10 mouse cellular contexts compared by ENCODE assay signal in genomic region chr19:47014159-47014446, GRCm38 (mm10). TPM values are rescaled to one million over a fixed set of nuclear protein-coding genes. Genes with fewer than 3 reads are reported as not detected.
A peak's percentile ranks its signal among the peaks of the same experiment; 100 is the strongest.
DNase-seq lines count a peak whose midpoint lies in the region; ATAC-seq and TF ChIP-seq lines count a peak whose summit lies in the region.
"Had no signal": no experiment of that assay in that cellular context is flagged by ENCODE, and none has a peak within 500 bp of the region (broad histone marks: within the 10 kb centered on the region; RNA-seq: fewer than 3 reads in every experiment).

No protein-coding gene starts in this region.

- TF ChIP-seq POLR2A in olfactory bulb, adult 2 months (IDR thresholded peaks at IDR 0.05; ENCODE audit: insufficient read depth, low read depth, low read length), result no peak

- peaks cover 11% of the 10 kb centered on the region for H3K4me1 ChIP-seq in forebrain, embryonic 13.5 days
- peaks cover 19% of the 10 kb centered on the region for H3K4me1 ChIP-seq in limb, embryonic 13.5 days
- peaks cover 17% of the 10 kb centered on the region for H3K4me1 ChIP-seq in olfactory bulb, adult 2 months (ENCODE audit: control insufficient read depth, insufficient read depth, low read length)

- DNase-seq in left cerebral cortex, adult 2 months (ENCODE audit: extremely low spot score in 1 of 2, low spot score in 2 of 2), result no peak
- DNase-seq in left cerebral cortex, adult 9 months (ENCODE audit: low spot score in 2 of 2), result no peak
- no peak for DNase-seq in kidney, postnatal 4 days
- DNase-seq in kidney, postnatal 36 days, result no peak
- no peak for DNase-seq in retina, embryonic 14.5 days (ENCODE audit: low spot score)

- H3K4me3 ChIP-seq in left cerebral cortex, adult 2 months, result peak overlapping the region; percentile 67
- H3K4me3 ChIP-seq in forebrain, embryonic 13.5 days, result peak overlapping the region; percentile 64
- H3K4me3 ChIP-seq in limb, embryonic 13.5 days, result peak overlapping the region; percentile 52
- peak overlapping the region; percentile 57 for H3K4me3 ChIP-seq in olfactory bulb, adult 2 months (ENCODE audit: insufficient read depth, low read depth, low read length)

- intact Hi-C loops in left cerebral cortex, adult 2 months (cut with DNase I), result loop anchor here (2.0 kb wide), 1 partner anchor 21 kb away; no protein-coding TSS in a partner anchor

- under 1% methylated on average over 11 of the region's 11 CpGs for WGBS in forebrain, embryonic 13.5 days
- 1% methylated on average over 11 of the region's 11 CpGs for WGBS in limb, embryonic 13.5 days
- WGBS in olfactory bulb, adult 2 months, result 1% methylated on average over 11 of the region's 11 CpGs

- no peaks in the 10 kb centered on the region for H3K9me3 ChIP-seq in forebrain, embryonic 13.5 days (replicated peaks)
- H3K9me3 ChIP-seq in limb, embryonic 13.5 days, result no peaks in the 10 kb centered on the region

- TF ChIP-seq CTCF in left cerebral cortex, adult 2 months (IDR thresholded peaks at IDR 0.05), result no peak
- TF ChIP-seq CTCF in olfactory bulb, adult 2 months (IDR thresholded peaks at IDR 0.05; ENCODE audit: insufficient read depth, low read depth, low read length), result no peak

- H3K27ac ChIP-seq in left cerebral cortex, adult 2 months, result peak overlapping the region; percentile 97
- peak overlapping the region; percentile 92 for H3K27ac ChIP-seq in forebrain, embryonic 13.5 days
- H3K27ac ChIP-seq in limb, embryonic 13.5 days, result no peak overlapping the region
- H3K27ac ChIP-seq in olfactory bulb, adult 2 months (ENCODE audit: insufficient read depth, low read depth, low read length), result peak overlapping the region; percentile 84
- H3K27ac ChIP-seq: macrophage had no signal

- peak overlapping the region; percentile 78 for H3K4me2 ChIP-seq in forebrain, embryonic 13.5 days
- peak overlapping the region; percentile 92 for H3K4me2 ChIP-seq in limb, embryonic 13.5 days (replicated peaks)

- H3K36me3 ChIP-seq in forebrain, embryonic 13.5 days (ENCODE audit: poor library complexity, severe bottlenecking), result no peaks in the 10 kb centered on the region
- H3K36me3 ChIP-seq in limb, embryonic 13.5 days, result no peaks in the 10 kb centered on the region

- peak; percentile 42 for ATAC-seq in forebrain, embryonic 13.5 days
- ATAC-seq in limb, embryonic 13.5 days (ENCODE audit: low FRiP score, low read depth), result no peak
- ATAC-seq: Patski had no signal

- peaks cover 61% of the 10 kb centered on the region for H3K27me3 ChIP-seq in forebrain, embryonic 13.5 days
- H3K27me3 ChIP-seq in limb, embryonic 13.5 days, result peaks cover 85% of the 10 kb centered on the region

- peak overlapping the region; percentile 83 for H3K9ac ChIP-seq in forebrain, embryonic 13.5 days
- no peak overlapping the region for H3K9ac ChIP-seq in limb, embryonic 13.5 days

RNA-seq across cellular contexts. Expression of gene Ina, which starts 0.4 kb away (rescaled TPM):
- total RNA-seq in left cerebral cortex, adult 2 months (2021), result 100 to 1,000 TPM; 219 to 227 TPM
- polyA plus RNA-seq in forebrain, embryonic 13.5 days (2015; fragmentation: Nextera tagmentation; extraction: Ambion mirVana), result 206 and 221 TPM in 2 replicates
- 0.98 and 2.2 TPM in 2 replicates for polyA plus RNA-seq in limb, embryonic 13.5 days (2015; fragmentation: Nextera tagmentation; extraction: Ambion mirVana)
- not detected in 2 replicates for polyA plus RNA-seq in olfactory bulb, adult 2 months (2012; ENCODE audit: insufficient read depth, insufficient read length, low replicate concordance, missing spikeins)
- polyA plus RNA-seq: macrophage had no signal

RNA-seq across cellular contexts. Expression of gene Nt5c2, which starts 0.8 kb away (rescaled TPM):
- 10 to 100 TPM; 73.7 to 82.1 TPM for total RNA-seq in left cerebral cortex, adult 2 months (2021)
- polyA plus RNA-seq in forebrain, embryonic 13.5 days (2015; fragmentation: Nextera tagmentation; extraction: Ambion mirVana), result 68.8 and 83.9 TPM in 2 replicates
- 86.8 and 95.2 TPM in 2 replicates for polyA plus RNA-seq in limb, embryonic 13.5 days (2015; fragmentation: Nextera tagmentation; extraction: Ambion mirVana)
- polyA plus RNA-seq in olfactory bulb, adult 2 months (2012; ENCODE audit: insufficient read depth, insufficient read length, low replicate concordance, missing spikeins), result not detected in 2 replicates

RNA-seq across cellular contexts. Expression of gene Pcgf6, which starts 36.6 kb away (rescaled TPM):
- total RNA-seq in left cerebral cortex, adult 2 months (2021), result 10 to 100 TPM; 20.0 to 20.1 TPM
- 26.8 and 30.6 TPM in 2 replicates for polyA plus RNA-seq in forebrain, embryonic 13.5 days (2015; fragmentation: Nextera tagmentation; extraction: Ambion mirVana)
- 23.3 and 25.0 TPM in 2 replicates for polyA plus RNA-seq in limb, embryonic 13.5 days (2015; fragmentation: Nextera tagmentation; extraction: Ambion mirVana)
- polyA plus RNA-seq in olfactory bulb, adult 2 months (2012; ENCODE audit: insufficient read depth, insufficient read length, low replicate concordance, missing spikeins), result not detected in 2 replicates

RNA-seq across cellular contexts. Expression of gene Taf5, which starts 53.4 kb away (rescaled TPM):
- total RNA-seq in left cerebral cortex, adult 2 months (2021), result 1 to 10 TPM; 6.7 to 7.1 TPM
- 6.9 and 7.0 TPM in 2 replicates for polyA plus RNA-seq in forebrain, embryonic 13.5 days (2015; fragmentation: Nextera tagmentation; extraction: Ambion mirVana)
- polyA plus RNA-seq in limb, embryonic 13.5 days (2015; fragmentation: Nextera tagmentation; extraction: Ambion mirVana), result 5.7 and 5.8 TPM in 2 replicates
- polyA plus RNA-seq in olfactory bulb, adult 2 months (2012; ENCODE audit: insufficient read depth, insufficient read length, low replicate concordance, missing spikeins), result not detected in 2 replicates
